Mouse (Mus musculus): ENCODE results near the gene Gpr19. TPM values are rescaled to one million over a fixed set of nuclear protein-coding genes. Genes with fewer than 3 reads are reported as not detected.

The Gpr19 gene
- polyA plus RNA-seq, 1 experiment from 2014 or later, result 10.7 TPM

DNA sequence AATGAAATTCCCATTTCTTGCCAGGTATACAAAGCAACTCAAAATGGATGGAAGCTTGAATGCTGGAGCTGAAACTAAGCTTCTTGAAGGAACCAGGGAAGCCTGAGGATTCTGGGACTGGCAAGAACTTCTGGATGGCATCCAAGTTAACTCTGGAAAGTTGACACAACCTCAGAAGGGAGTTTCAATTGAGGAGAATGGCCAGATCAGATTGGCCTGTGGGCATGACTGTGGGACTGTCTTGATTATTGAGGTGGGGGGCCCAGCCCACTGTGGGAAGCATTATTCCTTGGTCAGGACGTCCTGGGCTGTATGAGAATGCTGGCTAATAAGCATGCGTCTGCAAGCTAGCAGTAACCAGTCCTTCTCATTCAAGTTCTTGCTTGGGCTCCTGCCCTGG lies 18.3 kb downstream of the Gpr19 start:
- no peaks in the 10 kb centered on the region for H3K27me3 ChIP-seq
- H3K4me2 ChIP-seq, result no peak overlapping the region
- no peak overlapping the region for H3K9ac ChIP-seq
- ATAC-seq (ENCODE audit: borderline replicate concordance, extremely low read depth, low FRiP score, low TSS enrichment), result no peak
- 54% methylated on average over 2 of the region's 2 CpGs for WGBS
- H3K36me3 ChIP-seq, result no peaks in the 10 kb centered on the region
- no peaks in the 10 kb centered on the region for H3K4me1 ChIP-seq
- H3K4me3 ChIP-seq, result no peak overlapping the region
- H3K9me3 ChIP-seq, result no peaks in the 10 kb centered on the region
- H3K27ac ChIP-seq, result no peak overlapping the region

DNA sequence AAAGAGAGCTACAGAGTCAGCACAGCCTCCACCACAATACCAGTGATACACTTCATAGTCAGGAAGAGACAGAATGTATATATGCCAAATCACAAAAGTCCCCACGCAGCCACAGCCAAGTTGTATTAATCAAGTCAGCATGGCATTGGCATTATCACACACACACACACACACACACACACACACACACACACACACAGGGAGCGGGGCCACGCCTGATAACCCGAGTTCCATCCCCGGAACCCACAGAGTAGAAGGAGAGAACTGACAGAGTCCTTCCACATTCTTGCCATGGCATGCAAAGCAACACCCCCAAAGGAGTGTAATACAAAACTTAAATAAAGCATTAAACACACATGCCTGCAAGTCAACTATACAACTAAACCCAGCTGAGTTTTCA lies 18.8 kb downstream of the Gpr19 start:
- 74% methylated on average over 5 of the region's 5 CpGs for WGBS
- H3K4me1 ChIP-seq, result no peaks in the 10 kb centered on the region
- no peaks in the 10 kb centered on the region for H3K36me3 ChIP-seq
- no peaks in the 10 kb centered on the region for H3K9me3 ChIP-seq
- no peak overlapping the region for H3K4me3 ChIP-seq
- H3K27me3 ChIP-seq, result no peaks in the 10 kb centered on the region
- H3K4me2 ChIP-seq, result no peak overlapping the region
- H3K27ac ChIP-seq, result no peak overlapping the region
- no peak overlapping the region for H3K9ac ChIP-seq
- ATAC-seq (ENCODE audit: borderline replicate concordance, extremely low read depth, low FRiP score, low TSS enrichment), result no peak

DNA sequence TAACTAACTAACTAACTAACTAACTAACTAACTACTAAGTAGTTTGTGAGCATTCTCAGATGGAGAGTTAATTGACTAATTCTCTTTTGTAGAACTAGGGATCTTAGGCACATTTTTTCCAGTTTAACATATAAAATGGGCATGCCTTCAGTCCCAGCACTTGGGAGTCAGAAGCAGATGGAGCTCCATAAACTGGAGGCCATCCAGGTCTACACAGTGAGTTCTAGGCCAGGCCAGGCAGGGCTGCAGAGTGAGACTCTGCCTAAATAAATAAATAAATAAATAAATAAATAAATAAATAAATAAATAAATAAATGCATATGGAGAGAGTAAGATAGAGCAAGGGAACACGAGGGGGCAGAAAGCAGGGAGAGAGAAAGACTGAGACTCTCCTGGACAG lies 20.5 kb downstream of the Gpr19 start:
- no peak overlapping the region for H3K9ac ChIP-seq

DNA sequence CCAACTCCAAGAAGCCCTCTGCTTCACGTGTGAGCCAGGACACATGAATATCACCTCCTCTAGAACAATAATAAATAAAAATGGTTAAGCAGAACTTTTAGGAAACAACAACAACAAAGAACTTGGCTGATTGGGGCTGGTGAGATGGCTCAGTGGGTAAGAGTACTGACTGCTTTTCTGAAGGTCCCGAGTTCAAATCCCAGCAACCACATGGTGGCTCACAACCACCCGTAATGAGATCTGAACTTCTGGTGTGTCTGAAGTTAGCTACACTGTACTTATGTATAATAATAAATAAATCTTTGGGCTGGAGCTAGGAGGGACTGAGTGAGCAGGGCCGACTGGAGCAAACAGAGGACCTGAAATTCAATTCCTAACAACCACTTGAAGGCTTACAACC lies 21.1 kb downstream of the Gpr19 start:
- no peak for ATAC-seq (ENCODE audit: borderline replicate concordance, extremely low read depth, low FRiP score, low TSS enrichment)
- no peak overlapping the region for H3K9ac ChIP-seq
- H3K9me3 ChIP-seq, result no peaks in the 10 kb centered on the region
- no peak overlapping the region for H3K4me2 ChIP-seq
- no peak overlapping the region for H3K27ac ChIP-seq
- WGBS, result 85% methylated on average over 4 of the region's 4 CpGs
- H3K4me3 ChIP-seq, result no peak overlapping the region
- H3K36me3 ChIP-seq, result no peaks in the 10 kb centered on the region
- no peaks in the 10 kb centered on the region for H3K4me1 ChIP-seq
- H3K27me3 ChIP-seq, result no peaks in the 10 kb centered on the region

More for the DNA sequence above, 20.5 kb downstream of the Gpr19 start:
- H3K36me3 ChIP-seq, result no peaks in the 10 kb centered on the region
- H3K9me3 ChIP-seq, result no peaks in the 10 kb centered on the region
- H3K27ac ChIP-seq, result no peak overlapping the region
- no peak overlapping the region for H3K4me3 ChIP-seq
- no peaks in the 10 kb centered on the region for H3K4me1 ChIP-seq
- no peak for ATAC-seq (ENCODE audit: borderline replicate concordance, extremely low read depth, low FRiP score, low TSS enrichment)
- 60% methylated on average over 1 of the region's 1 CpGs for WGBS
- H3K4me2 ChIP-seq, result no peak overlapping the region
- H3K27me3 ChIP-seq, result no peaks in the 10 kb centered on the region

DNA sequence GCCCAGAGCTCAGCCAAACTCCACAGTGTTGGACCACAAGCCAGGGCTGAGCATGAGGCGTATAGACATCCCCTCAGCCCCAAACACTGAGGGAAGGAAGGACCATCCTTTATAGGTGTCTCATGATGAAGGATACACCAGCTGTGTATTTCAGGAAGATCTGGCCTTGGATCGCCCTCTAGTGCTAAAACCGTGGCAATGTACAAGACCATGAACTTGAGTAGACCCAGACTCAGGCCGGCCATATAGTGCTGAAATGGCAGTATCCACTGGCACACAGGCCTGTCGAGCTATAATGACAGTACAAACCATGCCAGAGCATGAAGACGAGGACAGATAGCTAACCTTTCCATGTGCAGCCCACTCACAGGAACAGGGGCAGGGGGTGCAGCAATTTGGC lies 21.6 kb downstream of the Gpr19 start:
- Histone ChIP-seq H3K36me3 (no peaks in the 10 kb centered on the region), H3K27ac (no peak overlapping the region), H3K4me1 (no peaks in the 10 kb centered on the region), H3K9ac (no peak overlapping the region), H3K4me2 (no peak overlapping the region), H3K9me3 (no peaks in the 10 kb centered on the region), H3K4me3 (no peak overlapping the region), H3K27me3 (no peaks in the 10 kb centered on the region)
- WGBS, result 66% methylated on average over 6 of the region's 6 CpGs
- ATAC-seq (ENCODE audit: borderline replicate concordance, extremely low read depth, low FRiP score, low TSS enrichment), result no peak

DNA sequence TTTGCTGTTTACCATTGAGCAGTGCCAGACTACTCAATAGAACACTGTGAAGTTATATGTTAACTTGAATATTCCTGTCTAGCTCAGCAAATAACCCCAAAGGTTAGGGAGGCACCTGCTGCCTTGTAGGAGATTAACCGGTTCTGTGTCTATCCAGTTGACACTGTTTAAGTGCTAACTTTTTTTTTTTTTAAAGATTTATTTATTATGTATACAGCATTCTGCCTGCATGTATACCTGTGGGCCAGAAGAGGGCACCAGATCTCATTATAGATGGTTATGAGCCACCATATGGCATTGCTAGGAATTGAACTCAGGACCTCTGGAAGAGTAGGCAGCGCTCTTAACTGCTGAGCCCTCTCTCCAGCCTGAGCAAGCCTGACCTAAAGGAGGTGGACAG lies 25.4 kb downstream of the Gpr19 start:
- WGBS, result 79% methylated on average over 2 of the region's 2 CpGs
- ATAC-seq (ENCODE audit: borderline replicate concordance, extremely low read depth, low FRiP score, low TSS enrichment), result no peak
- no peak overlapping the region for H3K4me3 ChIP-seq

DNA sequence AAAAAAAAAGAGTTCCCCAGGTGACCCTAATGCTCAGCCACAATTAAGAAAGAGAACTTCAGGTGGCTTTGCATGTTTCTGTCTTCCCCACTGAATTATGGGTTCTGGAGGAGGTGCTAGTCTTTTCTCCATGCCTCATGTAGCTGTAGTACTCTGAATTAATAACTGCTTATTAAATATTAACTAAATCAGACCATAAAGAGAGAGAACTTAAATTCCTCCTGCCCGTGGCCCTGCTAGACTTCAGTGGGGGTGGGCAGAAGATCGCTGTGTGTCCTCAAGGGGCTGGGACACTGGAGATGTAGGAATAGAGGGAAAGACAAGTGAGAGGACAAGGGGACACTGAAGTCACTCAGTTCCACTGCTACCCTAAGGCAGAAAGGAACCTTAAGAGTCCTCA lies 26.1 kb downstream of the Gpr19 start:
- ATAC-seq (ENCODE audit: borderline replicate concordance, extremely low read depth, low FRiP score, low TSS enrichment), result no peak
- H3K27ac ChIP-seq, result no peak overlapping the region
- H3K4me1 ChIP-seq, result no peaks in the 10 kb centered on the region
- no peaks in the 10 kb centered on the region for H3K27me3 ChIP-seq
- H3K4me2 ChIP-seq, result no peak overlapping the region
- H3K9ac ChIP-seq, result no peak overlapping the region
- H3K9me3 ChIP-seq, result no peaks in the 10 kb centered on the region
- peaks cover 9% of the 10 kb centered on the region; the same call in 1 of the 2 replicates for H3K36me3 ChIP-seq
- WGBS, result 72% methylated on average over 2 of the region's 2 CpGs
- H3K4me3 ChIP-seq, result no peak overlapping the region

More for the DNA sequence above, 25.4 kb downstream of the Gpr19 start:
- no peak overlapping the region for H3K9ac ChIP-seq
- H3K4me1 ChIP-seq, result no peaks in the 10 kb centered on the region
- H3K27ac ChIP-seq, result no peak overlapping the region
- H3K27me3 ChIP-seq, result no peaks in the 10 kb centered on the region
- H3K4me2 ChIP-seq, result no peak overlapping the region
- no peaks in the 10 kb centered on the region for H3K9me3 ChIP-seq
- H3K36me3 ChIP-seq, result peaks cover 9% of the 10 kb centered on the region; the same call in 1 of the 2 replicates

DNA sequence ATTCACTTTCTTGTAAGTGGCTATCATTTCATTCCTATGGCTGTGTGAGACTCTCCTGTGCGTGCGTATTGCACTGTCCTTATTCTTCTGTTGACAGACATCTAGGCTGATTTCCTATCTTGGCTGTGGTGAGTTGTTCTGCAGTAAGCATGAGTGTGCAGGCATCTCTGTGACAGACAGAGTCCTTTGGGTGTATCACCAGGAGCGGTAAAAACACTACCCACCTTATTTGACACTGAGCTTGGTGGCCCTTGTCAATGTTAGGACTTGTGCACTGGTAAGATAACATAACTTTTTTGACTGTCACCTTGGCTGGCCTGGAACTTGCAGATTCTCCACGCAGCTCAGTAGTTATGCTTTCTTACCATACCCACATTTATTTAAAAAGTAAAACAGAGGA lies 27.5 kb downstream of the Gpr19 start:
- Histone ChIP-seq H3K4me2 (no peak overlapping the region), H3K27ac (no peak overlapping the region), H3K27me3 (no peaks in the 10 kb centered on the region), H3K4me1 (no peaks in the 10 kb centered on the region), H3K9ac (no peak overlapping the region), H3K9me3 (no peaks in the 10 kb centered on the region), H3K36me3 (peaks cover 9% of the 10 kb centered on the region; the same call in 1 of the 2 replicates), H3K4me3 (no peak overlapping the region)
- no peak for ATAC-seq (ENCODE audit: borderline replicate concordance, extremely low read depth, low FRiP score, low TSS enrichment)
- 85% methylated on average over 4 of the region's 4 CpGs for WGBS

DNA sequence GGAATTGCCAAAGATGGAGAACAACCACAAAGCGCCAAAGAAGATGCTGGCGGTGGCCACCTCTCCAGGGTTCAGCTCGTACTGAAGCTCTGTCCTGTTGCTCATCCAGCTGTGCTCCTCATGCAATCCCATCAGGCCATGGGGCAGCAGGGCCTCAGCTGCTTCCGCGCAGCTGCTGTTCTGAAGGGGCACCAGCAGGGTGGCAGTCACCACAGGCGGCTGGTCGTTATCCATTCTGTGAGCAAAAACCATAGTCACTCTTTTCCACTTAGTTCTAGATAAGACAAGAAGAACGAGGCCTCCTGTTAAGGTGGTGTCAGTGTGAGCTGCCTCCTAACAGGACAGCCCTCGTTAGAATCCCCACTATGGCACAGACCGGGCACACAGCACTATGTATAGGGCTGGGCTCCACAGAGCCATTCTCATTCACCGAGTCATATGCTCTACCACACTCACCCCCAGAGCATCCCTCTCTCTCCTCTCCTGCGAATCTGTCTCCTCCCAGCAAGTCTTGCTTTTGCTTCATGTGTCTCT lies 28.1 kb downstream of the Gpr19 start:
- no peak overlapping the region for H3K4me3 ChIP-seq
- WGBS, result 89% methylated on average over 12 of the region's 12 CpGs

DNA sequence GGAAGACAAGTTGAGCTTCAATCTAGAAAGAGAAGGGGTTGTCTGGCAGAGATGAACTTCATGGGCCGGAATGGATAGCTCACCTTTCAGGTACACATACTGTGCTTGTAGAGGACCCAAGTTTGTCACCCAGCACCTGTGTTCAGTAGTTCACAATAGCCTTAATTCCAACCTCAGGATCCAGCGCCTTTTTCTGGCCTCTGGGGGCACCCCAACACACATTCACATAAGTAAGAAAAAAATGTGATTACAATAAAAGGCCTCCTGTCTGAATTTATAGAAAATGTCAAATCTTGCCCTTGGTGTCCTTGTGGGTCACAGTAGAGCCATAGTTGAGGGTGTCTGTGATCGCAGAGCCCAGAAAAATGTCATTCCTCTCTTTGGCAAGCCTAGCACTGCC lies 31.1 kb downstream of the Gpr19 start:
- whole genome bisulfite sequencing, result 71% methylated on average over 3 of the region's 3 CpGs
- Histone ChIP-seq H3K27me3 (no peaks in the 10 kb centered on the region), H3K4me1 (peaks cover 11% of the 10 kb centered on the region), H3K36me3 (peaks cover 9% of the 10 kb centered on the region; the same call in 1 of the 2 replicates), H3K9me3 (no peaks in the 10 kb centered on the region), H3K4me3 (no peak overlapping the region), H3K27ac (no peak overlapping the region), H3K4me2 (no peak overlapping the region), H3K9ac (no peak overlapping the region)
- ATAC-seq (ENCODE audit: borderline replicate concordance, extremely low read depth, low FRiP score, low TSS enrichment), result no peak

More for the DNA sequence above, 28.1 kb downstream of the Gpr19 start:
- no peak overlapping the region for H3K4me2 ChIP-seq
- peaks cover 9% of the 10 kb centered on the region; the same call in 1 of the 2 replicates for H3K36me3 ChIP-seq
- H3K27me3 ChIP-seq, result no peaks in the 10 kb centered on the region
- H3K9me3 ChIP-seq, result no peaks in the 10 kb centered on the region
- H3K27ac ChIP-seq, result no peak overlapping the region
- no peak for ATAC-seq (ENCODE audit: borderline replicate concordance, extremely low read depth, low FRiP score, low TSS enrichment)
- H3K9ac ChIP-seq, result no peak overlapping the region
- no peaks in the 10 kb centered on the region for H3K4me1 ChIP-seq

DNA sequence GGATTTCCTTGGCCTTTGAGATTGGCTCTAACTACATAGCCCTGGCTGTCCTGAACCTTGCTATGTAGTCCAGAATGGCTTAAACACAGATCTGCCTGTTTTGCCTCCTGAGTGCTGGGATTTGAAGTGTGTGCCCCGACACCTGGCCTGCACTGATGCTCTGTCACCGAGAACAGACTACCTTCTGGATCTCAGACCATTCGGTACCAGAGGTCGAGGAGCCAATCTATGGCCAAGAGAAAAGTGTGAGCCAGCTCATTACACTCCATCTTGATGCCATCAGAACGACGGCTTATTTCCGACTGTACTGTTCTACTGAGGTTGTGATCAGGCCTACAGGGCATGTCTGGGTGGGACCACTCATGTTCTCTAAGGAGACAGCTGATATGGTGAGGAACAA lies 32.3 kb downstream of the Gpr19 start:
- H3K27me3 ChIP-seq, result no peaks in the 10 kb centered on the region
- 93% methylated on average over 7 of the region's 7 CpGs for WGBS
- no peak for ATAC-seq (ENCODE audit: borderline replicate concordance, extremely low read depth, low FRiP score, low TSS enrichment)

DNA sequence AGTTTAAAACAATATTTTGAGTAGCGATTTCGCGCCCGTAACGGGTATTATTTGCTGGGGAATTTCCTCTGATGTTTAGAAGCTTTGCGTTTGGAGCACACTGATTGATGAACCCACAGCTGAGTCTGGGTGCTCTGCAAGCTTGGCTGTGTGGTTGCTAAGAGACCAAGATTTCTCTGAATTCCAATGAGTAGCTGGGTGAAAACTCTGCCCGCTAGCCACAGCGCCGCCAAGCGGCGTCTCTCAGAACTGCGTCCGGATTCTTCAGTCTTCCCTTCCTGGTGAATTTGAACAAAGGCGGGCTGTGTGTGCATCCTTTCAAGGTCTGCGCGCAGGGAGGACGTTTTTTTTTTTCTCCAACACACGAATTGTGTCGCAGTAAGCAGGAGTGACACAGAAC lies 35.2 kb downstream of the Gpr19 start:
- Histone ChIP-seq H3K9ac (peak overlapping the region; percentile 16; the same call in 1 of the 2 replicates), H3K4me1 (peaks cover 26% of the 10 kb centered on the region), H3K27ac (no peak overlapping the region), H3K4me3 (peak overlapping the region; percentile 20), H3K27me3 (no peaks in the 10 kb centered on the region), H3K36me3 (no peaks in the 10 kb centered on the region), H3K4me2 (peak overlapping the region; percentile 48), H3K9me3 (no peaks in the 10 kb centered on the region)
- peak; percentile 77; the same call in 1 of the 2 replicates for ATAC-seq (ENCODE audit: borderline replicate concordance, extremely low read depth, low FRiP score, low TSS enrichment)
- under 1% methylated on average over 19 of the region's 19 CpGs for WGBS

More for the DNA sequence above, 32.3 kb downstream of the Gpr19 start:
- Histone ChIP-seq H3K9me3 (no peaks in the 10 kb centered on the region), H3K4me2 (no peak overlapping the region), H3K36me3 (peaks cover 9% of the 10 kb centered on the region; the same call in 1 of the 2 replicates), H3K27ac (no peak overlapping the region), H3K4me3 (no peak overlapping the region), H3K4me1 (peaks cover 12% of the 10 kb centered on the region), H3K9ac (no peak overlapping the region)
